Mouse (Mus musculus): ENCODE results near the gene Mark4. TPM values are rescaled to one million over a fixed set of nuclear protein-coding genes. Genes with fewer than 3 reads are reported as not detected.
A peak's percentile ranks its signal among the peaks of the same experiment; 100 is the strongest.

The Mark4 gene
- polyA plus RNA-seq, 1 experiment = 29.2 TPM

DNA sequence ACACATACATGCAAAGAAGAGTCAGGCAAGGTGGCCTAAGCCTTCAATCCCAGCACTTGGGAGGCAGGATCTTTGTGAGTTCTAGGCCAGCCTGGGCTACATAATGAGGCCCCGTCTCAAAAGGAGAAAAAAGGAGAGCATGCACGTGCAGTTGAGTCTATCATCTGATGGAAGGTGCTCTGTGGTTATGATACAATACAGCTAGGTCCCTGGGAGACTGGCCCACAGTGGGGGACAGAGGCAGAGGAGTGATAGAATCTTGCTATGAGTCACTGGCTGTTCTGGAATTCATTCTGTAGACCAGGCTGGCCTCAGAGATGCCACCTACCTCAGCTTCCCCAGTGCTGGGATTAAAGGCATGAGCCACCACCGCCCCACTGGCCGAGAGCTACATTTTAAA is 3.8 kb upstream of the Mark4 start:
- H3K4me3 ChIP-seq (replicated peaks; ENCODE audit: extremely low read depth, low read depth, low read length) = no peak overlapping the region
- DNase-seq = no peak
- 89% methylated on average over 4 of the region's 4 CpGs for WGBS
- no peak for TF ChIP-seq CTCF (IDR thresholded peaks at IDR 0.05; ENCODE audit: insufficient read depth, low read length)
- no peak for TF ChIP-seq POLR2A (IDR thresholded peaks at IDR 0.05; ENCODE audit: borderline replicate concordance, extremely low read depth, low read depth, low read length)
- H3K4me1 ChIP-seq (ENCODE audit: control insufficient read depth, insufficient read depth, low read length) = peaks cover 4% of the 10 kb centered on the region; the same call in 1 of the 2 replicates

- WGBS = 5% methylated on average over 6 of the region's 6 CpGs
- Histone ChIP-seq H3K4me1 (ENCODE audit: control insufficient read depth, insufficient read depth, low read length) (peaks cover 7% of the 10 kb centered on the region; the same call in 1 of the 2 replicates), H3K4me3 (replicated peaks; ENCODE audit: extremely low read depth, low read depth, low read length) (no peak overlapping the region)
- DNase-seq = peak; percentile 74
- TF ChIP-seq POLR2A (IDR thresholded peaks at IDR 0.05; ENCODE audit: borderline replicate concordance, extremely low read depth, low read depth, low read length) = no peak
- TF ChIP-seq CTCF (IDR thresholded peaks at IDR 0.05; ENCODE audit: insufficient read depth, low read length) = peak; percentile 85
Measured at GRCm38 (mm10) chr7:19461488-19461887, 2.9 kb upstream of the Mark4 start.

- TF ChIP-seq CTCF (IDR thresholded peaks at IDR 0.05; ENCODE audit: insufficient read depth, low read length) (no peak), POLR2A (IDR thresholded peaks at IDR 0.05; ENCODE audit: borderline replicate concordance, extremely low read depth, low read depth, low read length) (no peak)
- Histone ChIP-seq H3K4me1 (ENCODE audit: control insufficient read depth, insufficient read depth, low read length) (peaks cover 9% of the 10 kb centered on the region; the same call in 1 of the 2 replicates), H3K4me3 (replicated peaks; ENCODE audit: extremely low read depth, low read depth, low read length) (no peak overlapping the region)
- no peak for DNase-seq
- 88% methylated on average over 1 of the region's 1 CpGs for WGBS
Measured at GRCm38 (mm10) chr7:19460500-19460899, 1.9 kb upstream of the Mark4 start.

- no peak for DNase-seq
- Histone ChIP-seq H3K4me1 (ENCODE audit: control insufficient read depth, insufficient read depth, low read length) (peaks cover 9% of the 10 kb centered on the region; the same call in 1 of the 2 replicates), H3K4me3 (replicated peaks; ENCODE audit: extremely low read depth, low read depth, low read length) (peak overlapping the region; percentile 69)
- TF ChIP-seq POLR2A (IDR thresholded peaks at IDR 0.05; ENCODE audit: borderline replicate concordance, extremely low read depth, low read depth, low read length) = no peak
- TF ChIP-seq CTCF (IDR thresholded peaks at IDR 0.05; ENCODE audit: insufficient read depth, low read length) = no peak
- 24% methylated on average over 6 of the region's 6 CpGs for WGBS
Measured at GRCm38 (mm10) chr7:19459144-19459870, 686 bp upstream of the Mark4 start.

GRCm38 (mm10) chr7:19458072-19458486 is 542 bp downstream of the Mark4 start:
- TF ChIP-seq CTCF (IDR thresholded peaks at IDR 0.05; ENCODE audit: insufficient read depth, low read length) (no peak), POLR2A (IDR thresholded peaks at IDR 0.05; ENCODE audit: borderline replicate concordance, extremely low read depth, low read depth, low read length) (no peak)
- H3K4me3 ChIP-seq (replicated peaks; ENCODE audit: extremely low read depth, low read depth, low read length) = peak overlapping the region; percentile 90
- WGBS = under 1% methylated on average over 31 of the region's 31 CpGs
- peaks cover 9% of the 10 kb centered on the region; the same call in 1 of the 2 replicates for H3K4me1 ChIP-seq (ENCODE audit: control insufficient read depth, insufficient read depth, low read length)
- peak; percentile 46 for DNase-seq

DNA sequence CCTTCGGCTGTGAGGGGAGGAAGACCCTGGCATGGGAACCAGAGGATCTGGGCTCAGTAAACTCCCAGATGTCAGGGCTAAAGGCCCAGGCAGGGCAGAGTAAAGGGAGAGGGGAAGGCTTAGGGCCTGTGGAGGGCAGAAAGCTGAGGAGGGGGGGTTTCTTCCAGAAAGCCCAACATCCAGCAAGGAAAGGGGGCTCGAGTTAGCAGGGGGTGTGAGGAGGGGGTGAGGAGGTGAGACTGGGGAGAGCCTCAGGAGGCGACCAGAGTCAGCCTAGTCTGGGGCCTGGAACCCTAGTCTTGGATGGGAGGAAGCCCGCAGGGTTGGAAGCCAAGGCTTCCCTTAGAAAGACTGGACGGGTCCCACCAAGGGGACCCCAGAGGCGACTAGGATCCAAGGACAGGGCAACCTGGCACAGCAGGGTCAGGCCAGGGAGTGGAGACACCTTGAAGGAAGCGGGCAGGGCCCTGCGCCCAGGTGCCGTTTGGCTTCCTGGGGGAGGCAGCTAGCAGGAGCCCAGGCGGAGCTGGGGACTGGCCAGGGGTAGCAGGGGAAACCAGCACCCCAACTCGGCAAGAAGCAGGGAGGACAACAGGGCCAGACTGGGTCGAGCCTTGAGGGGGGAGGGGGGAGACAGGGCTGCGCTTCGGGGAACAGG is 1.1 kb downstream of the Mark4 start:
- WGBS = 4% methylated on average over 14 of the region's 14 CpGs
- TF ChIP-seq POLR2A (IDR thresholded peaks at IDR 0.05; ENCODE audit: borderline replicate concordance, extremely low read depth, low read depth, low read length) (no peak), CTCF (IDR thresholded peaks at IDR 0.05; ENCODE audit: insufficient read depth, low read length) (no peak)
- Histone ChIP-seq H3K4me1 (ENCODE audit: control insufficient read depth, insufficient read depth, low read length) (peaks cover 9% of the 10 kb centered on the region; the same call in 1 of the 2 replicates), H3K4me3 (replicated peaks; ENCODE audit: extremely low read depth, low read depth, low read length) (peak overlapping the region; percentile 90)
- no peak for DNase-seq

- Histone ChIP-seq H3K4me3 (replicated peaks; ENCODE audit: extremely low read depth, low read depth, low read length) (no peak overlapping the region), H3K4me1 (ENCODE audit: control insufficient read depth, insufficient read depth, low read length) (peaks cover 9% of the 10 kb centered on the region; the same call in 1 of the 2 replicates)
- WGBS = 78% methylated on average over 7 of the region's 7 CpGs
- TF ChIP-seq POLR2A (IDR thresholded peaks at IDR 0.05; ENCODE audit: borderline replicate concordance, extremely low read depth, low read depth, low read length) (no peak), CTCF (IDR thresholded peaks at IDR 0.05; ENCODE audit: insufficient read depth, low read length) (no peak)
- no peak for DNase-seq
Measured at GRCm38 (mm10) chr7:19456628-19457027, 2.0 kb downstream of the Mark4 start.

GRCm38 (mm10) chr7:19455819-19456495 is 2.7 kb downstream of the Mark4 start:
- no peak for DNase-seq
- Histone ChIP-seq H3K4me3 (replicated peaks; ENCODE audit: extremely low read depth, low read depth, low read length) (no peak overlapping the region), H3K4me1 (ENCODE audit: control insufficient read depth, insufficient read depth, low read length) (peaks cover 9% of the 10 kb centered on the region; the same call in 1 of the 2 replicates)
- TF ChIP-seq POLR2A (IDR thresholded peaks at IDR 0.05; ENCODE audit: borderline replicate concordance, extremely low read depth, low read depth, low read length) (no peak), CTCF (IDR thresholded peaks at IDR 0.05; ENCODE audit: insufficient read depth, low read length) (no peak)
- WGBS = 32% methylated on average over 11 of the region's 11 CpGs

DNA sequence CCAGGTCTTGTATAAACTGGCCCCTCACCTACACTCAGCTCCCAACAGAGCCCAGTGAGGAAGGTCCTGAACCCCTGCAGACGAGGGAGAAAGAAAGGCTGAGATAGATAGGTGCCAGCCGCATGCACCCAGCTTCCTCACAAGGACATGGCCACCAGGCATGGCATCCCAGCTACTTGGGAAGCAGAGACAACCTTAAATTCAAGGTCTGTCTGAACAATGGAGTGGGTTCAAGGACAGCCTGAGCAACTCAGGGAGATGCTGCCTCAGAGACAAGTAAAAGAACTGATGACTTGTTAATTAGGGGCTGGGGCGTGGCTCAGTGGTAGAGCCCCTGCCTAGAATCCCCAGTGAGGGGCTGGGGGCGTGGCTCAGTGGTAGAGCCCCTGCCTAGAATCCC is 3.4 kb downstream of the Mark4 start:
- 93% methylated on average over 4 of the region's 4 CpGs for WGBS
- DNase-seq = no peak
- TF ChIP-seq POLR2A (IDR thresholded peaks at IDR 0.05; ENCODE audit: borderline replicate concordance, extremely low read depth, low read depth, low read length) = no peak
- TF ChIP-seq CTCF (IDR thresholded peaks at IDR 0.05; ENCODE audit: insufficient read depth, low read length) = no peak
- H3K4me3 ChIP-seq (replicated peaks; ENCODE audit: extremely low read depth, low read depth, low read length) = no peak overlapping the region
- H3K4me1 ChIP-seq (ENCODE audit: control insufficient read depth, insufficient read depth, low read length) = peaks cover 9% of the 10 kb centered on the region; the same call in 1 of the 2 replicates
